Mouse (Mus musculus) heart, postnatal 4 days (tissue): Measurements from ENCODE around the gene Gm9918. TPM values are rescaled to one million over a fixed set of nuclear protein-coding genes. Genes with fewer than 3 reads are reported as not detected.
"Not testable (repeated sequence)": the region's sequence is repeated elsewhere in the genome, so short reads cannot be mapped to it uniquely, and the experiment has no call there.

ENCODE experiments used
- DNase-seq: peaks from one replicate; pipeline ENCODE4 v3.0.0; 2021
- total RNA-seq, 2 experiments: library from RNA; stranded (reverse); gene quantifications; 2 replicates each; pipeline ENCODE4 v1.2.3; 2021

The Gm9918 gene
- not detected for total RNA-seq

DNA sequence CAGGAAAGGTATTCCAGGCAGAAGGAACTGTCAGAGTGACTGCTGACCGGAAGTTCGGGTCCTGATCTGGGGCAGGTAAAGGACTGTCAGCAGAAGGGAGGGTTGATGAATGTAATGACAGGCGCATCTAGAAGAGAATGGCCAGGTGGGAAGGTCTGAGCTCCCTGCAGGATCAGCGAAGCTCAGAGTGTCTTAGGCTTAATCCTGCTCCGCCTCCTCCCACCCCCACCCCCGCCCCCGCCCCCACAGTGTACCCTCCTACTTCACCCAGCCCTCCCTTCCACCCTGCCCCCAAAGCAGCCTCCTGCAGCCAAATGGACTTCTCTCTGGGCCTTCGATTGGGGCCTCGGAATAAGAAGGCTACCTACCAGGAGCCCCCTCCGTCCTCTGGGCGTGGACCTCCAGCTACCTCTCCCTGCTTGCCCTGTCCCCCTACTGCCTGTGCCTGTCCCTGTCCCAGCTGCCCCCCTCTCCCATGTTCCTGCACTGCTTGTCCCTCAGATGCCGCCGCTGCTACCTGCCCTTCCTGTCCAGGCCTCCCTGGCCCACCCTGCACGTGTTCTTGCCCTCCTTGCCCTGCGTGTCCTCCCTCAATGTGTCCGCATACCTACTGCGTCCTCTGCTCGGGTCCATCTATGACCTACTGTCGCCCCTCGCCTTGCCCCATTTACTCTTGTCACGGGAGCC, at the start of gene Gm9918:
Gene Gm9918 (plus strand): TSS at position 290 of the 687 bp plus-strand sequence.
- DNase-seq = no peak

DNA sequence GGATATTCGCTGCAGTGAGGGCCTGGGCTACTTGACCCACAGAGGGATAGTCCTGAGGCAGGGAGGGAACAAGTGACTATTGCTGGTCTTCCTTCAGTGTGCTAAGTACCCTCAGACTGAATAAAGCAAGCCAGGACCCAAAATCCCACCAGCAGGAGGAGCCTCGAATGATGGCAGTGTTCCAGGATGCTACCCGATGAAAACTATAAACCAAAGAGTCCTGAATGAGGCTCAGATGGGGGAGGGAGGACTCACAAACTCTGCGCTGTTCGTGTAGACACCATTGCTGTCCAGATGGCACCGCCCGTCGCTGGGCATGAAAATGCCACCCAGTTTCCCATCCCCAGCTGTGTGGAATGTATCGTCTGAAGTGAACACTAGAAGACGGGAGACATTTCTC, 48.0 kb upstream of the Gm9918 start:
- no peak for DNase-seq

DNA sequence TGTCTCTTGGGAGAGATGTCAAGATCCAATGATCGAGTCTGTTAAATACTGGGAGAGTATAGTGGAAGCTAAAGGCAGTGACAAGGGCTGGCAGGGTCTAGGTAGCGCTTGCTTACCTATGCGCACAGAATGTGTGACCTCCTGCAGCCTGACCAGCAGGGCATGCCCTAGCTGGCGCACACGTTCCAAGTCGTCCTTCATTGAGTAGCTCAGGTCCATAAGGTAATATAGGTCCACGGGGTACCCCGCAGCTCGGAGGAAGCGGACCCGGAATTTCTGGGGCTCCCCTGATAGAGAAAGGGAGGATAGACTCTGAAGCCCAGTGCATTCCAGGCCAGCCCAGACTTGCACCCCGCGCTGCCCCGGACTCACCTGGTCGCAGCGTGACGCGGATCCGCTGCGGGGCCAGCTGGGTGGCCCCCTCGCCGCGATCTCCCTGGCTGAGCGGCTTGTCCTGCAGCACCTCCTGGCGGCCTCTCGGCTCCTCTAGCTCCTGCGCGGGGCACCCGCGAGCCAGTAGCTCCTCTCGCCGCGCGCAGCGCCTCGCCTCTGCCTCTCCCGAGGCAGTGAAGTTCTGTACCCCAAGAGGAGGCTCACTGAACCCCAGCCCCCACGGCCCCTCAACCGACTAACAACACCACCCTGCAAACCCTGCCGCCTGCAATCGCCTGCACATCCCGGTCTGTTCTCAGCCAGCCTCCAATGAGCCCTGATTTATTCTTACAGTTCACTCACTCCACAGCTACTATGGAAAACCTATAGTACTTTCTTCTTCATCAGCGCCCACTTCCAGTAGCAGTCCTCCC, 46.0 kb upstream of the Gm9918 start:
- peak; percentile 86 for DNase-seq

- DNase-seq = no peak
Measured at GRCm38 (mm10) chr15:102224992-102225617, 45.3 kb upstream of the Gm9918 start.

GRCm38 (mm10) chr15:102225619-102226018, 44.7 kb upstream of the Gm9918 start:
- DNase-seq = not testable (repeated sequence)

- no peak for DNase-seq
Measured at GRCm38 (mm10) chr15:102230408-102231321, 39.7 kb upstream of the Gm9918 start.

GRCm38 (mm10) chr15:102231748-102232147, 38.6 kb upstream of the Gm9918 start, which contains the start of gene Itgb7:
TSS of gene Itgb7 (minus strand) at chr15:102231944.
- DNase-seq = no peak

DNA sequence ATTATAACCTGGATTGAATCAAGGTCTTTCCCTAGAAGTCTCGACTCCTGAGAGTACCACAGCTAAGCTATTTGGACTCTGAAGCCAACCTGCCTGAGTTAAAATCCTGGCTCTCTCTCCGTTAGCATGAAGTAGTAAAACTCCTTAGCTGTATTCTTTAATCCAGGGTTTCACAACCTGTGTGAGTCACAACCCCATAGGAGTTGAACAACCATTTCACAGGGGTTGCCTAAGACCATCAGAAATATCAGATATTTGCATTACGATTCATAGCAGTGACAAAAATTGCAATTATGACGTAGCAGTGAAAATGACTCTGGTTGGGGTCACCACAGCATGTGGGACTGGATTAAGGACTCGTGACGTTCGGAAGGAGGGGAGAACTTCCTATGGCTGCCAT, 37.6 kb upstream of the Gm9918 start:
- no peak for DNase-seq

DNA sequence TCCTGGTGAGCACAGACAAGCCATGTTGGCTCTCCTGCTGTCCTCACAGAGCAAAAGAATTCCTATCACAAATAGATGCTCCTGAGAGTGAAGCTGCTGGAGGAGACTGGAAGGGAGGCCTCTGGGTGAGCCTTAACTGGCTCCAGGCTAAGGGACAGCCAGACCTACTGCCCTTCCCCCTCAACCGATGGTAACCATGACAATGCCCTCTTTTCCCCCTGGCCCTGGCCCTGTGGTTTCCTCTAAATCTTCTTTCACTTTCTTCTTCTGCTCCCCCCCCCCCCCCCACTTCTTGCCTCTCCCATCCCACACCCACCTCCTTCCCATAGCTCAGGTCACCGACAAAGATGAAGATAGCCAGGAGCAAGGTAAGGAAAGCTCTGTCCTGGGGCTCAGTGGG, 36.5 kb upstream of the Gm9918 start:
- DNase-seq = no peak

GRCm38 (mm10) chr15:102235371-102236027, 34.9 kb upstream of the Gm9918 start:
- DNase-seq = no peak

DNA sequence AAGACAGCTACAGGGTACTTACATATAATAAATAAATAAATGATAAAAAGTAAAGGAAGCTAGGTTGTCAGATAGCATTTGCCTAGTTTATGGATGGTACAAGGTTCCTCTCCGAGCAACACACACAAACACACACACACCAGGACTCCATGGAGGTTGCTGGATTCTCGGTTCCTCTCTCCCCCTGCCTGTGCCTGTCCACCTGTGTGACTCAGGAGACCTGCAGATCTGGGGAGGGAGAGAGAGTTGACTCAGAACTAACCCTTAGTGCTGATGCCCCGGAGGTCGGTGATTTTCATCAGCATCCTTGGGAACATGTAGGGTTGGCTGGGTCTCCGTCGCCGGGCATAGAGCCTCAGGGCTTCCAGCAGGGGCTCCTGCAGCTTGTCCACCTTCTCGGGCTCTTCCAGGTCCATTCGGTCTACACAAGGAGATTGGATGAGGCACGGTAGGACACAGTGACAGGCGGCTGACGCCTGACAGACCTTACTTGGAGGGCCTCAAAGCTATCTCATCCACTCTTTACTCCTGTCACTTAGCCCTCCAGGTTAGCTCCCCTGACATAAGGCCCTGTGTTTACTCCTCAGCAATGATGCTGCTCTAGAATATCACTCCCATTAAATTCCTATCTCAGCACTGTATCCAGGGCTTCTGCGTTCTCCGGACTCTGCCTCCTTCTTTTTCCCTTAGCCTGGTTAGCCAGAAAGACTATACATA, 31.7 kb upstream of the Gm9918 start:
- no peak for DNase-seq

DNA sequence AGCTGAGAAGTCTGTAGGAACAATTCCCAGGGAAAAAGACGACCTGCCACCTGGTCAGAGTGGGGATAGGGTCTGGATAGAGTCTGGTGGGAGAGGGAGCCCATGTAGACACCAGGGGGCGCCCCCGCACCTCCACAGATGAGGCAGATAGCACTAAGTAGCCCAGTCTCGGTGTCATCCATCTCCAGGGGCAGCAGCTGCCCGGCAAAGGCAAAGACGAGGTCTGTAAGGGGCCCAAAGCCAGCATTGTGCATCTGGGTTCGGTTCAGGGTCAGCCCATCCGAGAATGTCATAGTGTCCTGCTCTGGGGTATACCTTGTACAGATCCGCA, 31.1 kb upstream of the Gm9918 start:
- DNase-seq = peak; percentile 88

- no peak for DNase-seq
Measured at GRCm38 (mm10) chr15:102239851-102240250, 30.5 kb upstream of the Gm9918 start.

GRCm38 (mm10) chr15:102240607-102241006, 29.8 kb upstream of the Gm9918 start:
- peak; percentile 60 for DNase-seq

GRCm38 (mm10) chr15:102242404-102243228, 27.7 kb upstream of the Gm9918 start:
- DNase-seq = no peak

GRCm38 (mm10) chr15:102243229-102244190, 26.9 kb upstream of the Gm9918 start:
- no peak for DNase-seq

GRCm38 (mm10) chr15:102244306-102245191, 25.8 kb upstream of the Gm9918 start:
- DNase-seq = no peak

DNA sequence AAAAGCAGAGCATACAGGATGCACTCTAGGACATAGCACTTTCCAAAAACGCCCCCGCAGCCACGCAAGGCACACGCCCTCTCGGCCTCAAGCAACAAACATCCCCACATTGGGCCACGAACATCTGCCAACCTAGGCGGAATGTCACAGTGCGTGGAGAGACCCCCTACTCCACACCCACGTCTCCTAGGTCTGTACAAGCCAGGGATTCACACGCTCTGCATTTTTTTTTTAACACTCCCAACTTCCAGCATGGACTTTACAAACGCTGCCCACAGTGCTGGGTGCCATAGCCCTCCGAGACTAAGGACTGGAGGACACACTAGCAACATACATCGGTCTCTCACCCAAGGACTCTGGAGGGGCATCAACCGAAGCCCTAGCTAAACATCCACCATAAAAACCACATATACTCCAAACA, 24.9 kb upstream of the Gm9918 start:
- no peak for DNase-seq
